Mouse (Mus musculus) MEL (cell line): ENCODE data around the gene Enthd1. TPM values are rescaled to one million over a fixed set of nuclear protein-coding genes. Genes with fewer than 3 reads are reported as not detected.
"Not testable (repeated sequence)": the region's sequence is repeated elsewhere in the genome, so short reads cannot be mapped to it uniquely, and the experiment has no call there.

Experiments used
- DNase-seq: peaks from one replicate; pipeline ENCODE4 v3.0.0; 2011; ENCODE audit warnings: low read depth, low spot score
- H3K27ac ChIP-seq: 2 replicates; pipeline ENCODE4 v1.5.1; 2012; ENCODE audit warnings: low read depth, mild to moderate bottlenecking, control low read depth, low read length, moderate library complexity; ENCODE audit not compliant: control insufficient read depth
- H3K27me3 ChIP-seq, 2 experiments: fragments of 150-350 bp in 1 of 2; sonication (generic) in 1 of 2; 2 replicates each; pipeline ENCODE4 v1.6.1; 2012; ENCODE audit warnings: low read length in 2 of 2, mild to moderate bottlenecking in 2 of 2, improper control_type of control experiment in 1 of 2, moderate library complexity in 1 of 2; ENCODE audit not compliant: insufficient read depth in 2 of 2, control insufficient read depth in 1 of 2
- H3K36me3 ChIP-seq, 2 experiments: 2 replicates each; pipeline ENCODE4 v1.6.1; 2012 to 2014; ENCODE audit warnings: low read length in 2 of 2, improper control_type of control experiment in 1 of 2, inconsistent platforms in 1 of 2, mild to moderate bottlenecking in 1 of 2; ENCODE audit not compliant: insufficient read depth in 2 of 2, control insufficient read depth in 1 of 2
- H3K4me1 ChIP-seq, 2 experiments: fragments of 150-350 bp in 1 of 2; sonication (generic) in 1 of 2; 2 replicates each; pipeline ENCODE4 v1.6.1; 2012; ENCODE audit warnings: low read length in 2 of 2, improper control_type of control experiment in 1 of 2, mild to moderate bottlenecking in 1 of 2; ENCODE audit not compliant: insufficient read depth in 2 of 2, control insufficient read depth in 1 of 2
- H3K4me3 ChIP-seq, 2 experiments: fragments of 150-350 bp in 1 of 2; sonication (generic) in 1 of 2; 2 replicates each; pipeline ENCODE4 v1.5.1; 2012; ENCODE audit warnings: low read depth in 2 of 2, low read length in 2 of 2, mild to moderate bottlenecking in 2 of 2, moderate library complexity in 2 of 2, control low read depth in 1 of 2, improper control_type of control experiment in 1 of 2; ENCODE audit not compliant: control insufficient read depth in 1 of 2, insufficient read depth in 1 of 2
- H3K79me2 ChIP-seq: 2 replicates; pipeline ENCODE4 v1.6.1; 2012; ENCODE audit warnings: mild to moderate bottlenecking, low read length, moderate library complexity; ENCODE audit not compliant: control insufficient read depth, poor library complexity, insufficient read depth
- H3K9ac ChIP-seq: 2 replicates; pipeline ENCODE4 v1.6.1; 2012; ENCODE audit warnings: low read depth, mild to moderate bottlenecking, control low read depth, low read length, moderate library complexity; ENCODE audit not compliant: control insufficient read depth, poor library complexity, severe bottlenecking
- H3K9me3 ChIP-seq: fragments of 150-350 bp; sonication (generic); replicated peaks from 2 replicates; pipeline ENCODE4 v1.6.1; 2012; ENCODE audit warnings: mild to moderate bottlenecking, low read length, improper control_type of control experiment, moderate library complexity; ENCODE audit not compliant: insufficient read depth
- BHLHE40 ChIP-seq: IDR thresholded peaks from 2 replicates; pipeline ENCODE4 v1.6.1; 2012; ENCODE audit warnings: low read depth, mild to moderate bottlenecking, inconsistent platforms, low read length, improper control_type of control experiment, borderline replicate concordance
- CHD2 ChIP-seq: IDR thresholded peaks from 2 replicates; pipeline ENCODE4 v1.6.1; 2011; ENCODE audit warnings: low read length, improper control_type of control experiment
- CTCF ChIP-seq, 3 experiments: IDR thresholded peaks in 2 of 3; conservative IDR thresholded peaks in 1 of 3; 2 replicates each; pipeline ENCODE4 v1.5.1; 2011 to 2012; ENCODE audit warnings: low read length in 3 of 3, low read depth in 2 of 3, mild to moderate bottlenecking in 2 of 3, improper control_type of control experiment in 1 of 3, inconsistent platforms in 1 of 3, mixed read lengths in 1 of 3, moderate library complexity in 1 of 3; ENCODE audit not compliant: control insufficient read depth in 1 of 3, insufficient read depth in 1 of 3, poor library complexity in 1 of 3, severe bottlenecking in 1 of 3
- ETS1 ChIP-seq: IDR thresholded peaks from 2 replicates; pipeline ENCODE4 v1.6.1; 2012; ENCODE audit warnings: low read depth, mild to moderate bottlenecking, inconsistent platforms, low read length, improper control_type of control experiment, moderate library complexity
- GATA1 ChIP-seq: IDR thresholded peaks from 2 replicates; pipeline ENCODE4 v1.6.1; 2011; ENCODE audit warnings: low read depth, low read length, improper control_type of control experiment
- JUND ChIP-seq: IDR thresholded peaks from 2 replicates; pipeline ENCODE4 v1.6.1; 2011; ENCODE audit warnings: low read depth, mild to moderate bottlenecking, improper control_type of control experiment, low read length
- KAT2A ChIP-seq: conservative IDR thresholded peaks from 2 replicates; pipeline ENCODE4 v1.6.1; 2012; ENCODE audit warnings: low read depth, low read length, improper control_type of control experiment, inconsistent platforms
- MAFK ChIP-seq: IDR thresholded peaks from 2 replicates; pipeline ENCODE4 v1.6.1; 2011; ENCODE audit warnings: low read depth, mild to moderate bottlenecking, low read length, improper control_type of control experiment, borderline replicate concordance
- MAZ ChIP-seq: IDR thresholded peaks from 2 replicates; pipeline ENCODE4 v1.6.1; 2012; ENCODE audit warnings: low read depth, mild to moderate bottlenecking, inconsistent platforms, low read length, improper control_type of control experiment
- MEF2A ChIP-seq: IDR thresholded peaks from 2 replicates; pipeline ENCODE4 v1.6.1; 2014; ENCODE audit warnings: low read depth, mild to moderate bottlenecking, inconsistent platforms, low read length, improper control_type of control experiment; ENCODE audit not compliant: poor library complexity, insufficient replicate concordance, severe bottlenecking; ENCODE audit errors: extremely low read depth
- MXI1 ChIP-seq: IDR thresholded peaks from 2 replicates; pipeline ENCODE4 v1.6.1; 2011; ENCODE audit warnings: mild to moderate bottlenecking, low read depth, low read length, improper control_type of control experiment
- MYC ChIP-seq: IDR thresholded peaks from 2 replicates; pipeline ENCODE4 v1.6.1; 2011; ENCODE audit warnings: low read depth, mild to moderate bottlenecking, low read length, improper control_type of control experiment, moderate library complexity
- NELFE ChIP-seq: IDR thresholded peaks from 2 replicates; pipeline ENCODE4 v1.6.1; 2011; ENCODE audit warnings: low read depth, low read length, improper control_type of control experiment
- NRF1 ChIP-seq: IDR thresholded peaks from 2 replicates; pipeline ENCODE4 v1.6.1; 2014; ENCODE audit warnings: low read depth, mild to moderate bottlenecking, inconsistent platforms, low read length, improper control_type of control experiment, moderate library complexity; ENCODE audit not compliant: poor library complexity, insufficient read depth, severe bottlenecking
- RCOR1 ChIP-seq: IDR thresholded peaks from 2 replicates; pipeline ENCODE4 v1.6.1; 2012; ENCODE audit warnings: low read depth, mild to moderate bottlenecking, inconsistent platforms, low read length, improper control_type of control experiment
- TAL1 ChIP-seq: IDR thresholded peaks from 2 replicates; pipeline ENCODE4 v1.6.1; 2012; ENCODE audit warnings: mild to moderate bottlenecking, inconsistent platforms, low read length, moderate library complexity, mixed read lengths
- TBP ChIP-seq: IDR thresholded peaks from 2 replicates; pipeline ENCODE4 v1.8.0; 2011; ENCODE audit warnings: low read depth, low read length, improper control_type of control experiment
- UBTF ChIP-seq: IDR thresholded peaks from 2 replicates; pipeline ENCODE4 v1.6.1; 2012; ENCODE audit warnings: low read depth, mild to moderate bottlenecking, inconsistent platforms, low read length, improper control_type of control experiment, moderate library complexity, borderline replicate concordance; ENCODE audit not compliant: insufficient read depth
- USF1 ChIP-seq: IDR thresholded peaks from 2 replicates; pipeline ENCODE4 v1.6.1; 2014; ENCODE audit warnings: low read depth, mild to moderate bottlenecking, inconsistent platforms, low read length, improper control_type of control experiment, moderate library complexity
- USF2 ChIP-seq, 2 experiments: IDR thresholded peaks; 2 replicates each; pipeline ENCODE4 v1.6.1; 2011 to 2012; ENCODE audit warnings: improper control_type of control experiment in 2 of 2, low read length in 2 of 2, borderline replicate concordance in 1 of 2, inconsistent platforms in 1 of 2, low read depth in 1 of 2, mild to moderate bottlenecking in 1 of 2; ENCODE audit not compliant: insufficient read depth in 1 of 2
- ZC3H11A ChIP-seq: IDR thresholded peaks from 2 replicates; pipeline ENCODE4 v1.6.1; 2012; ENCODE audit warnings: low read depth, mild to moderate bottlenecking, inconsistent platforms, low read length, improper control_type of control experiment
- ZKSCAN1 ChIP-seq: IDR thresholded peaks from 2 replicates; pipeline ENCODE4 v1.6.1; 2012; ENCODE audit warnings: low read depth, mild to moderate bottlenecking, inconsistent platforms, low read length, improper control_type of control experiment, moderate library complexity
- ZMIZ1 ChIP-seq: IDR thresholded peaks from 2 replicates; pipeline ENCODE4 v1.6.1; 2012; ENCODE audit warnings: low read depth, mild to moderate bottlenecking, inconsistent platforms, low read length, improper control_type of control experiment, moderate library complexity
- polyA plus RNA-seq, 2 experiments: library from polyadenylated mRNA; stranded (reverse) in 1 of 2; unstranded in 1 of 2; fragments of >175 nt in 1 of 2; fragments of >200 nt in 1 of 2; gene quantifications; 2 replicates each; pipeline versions ENCODE4 v1.2.1 to v1.2.4; 2012; ENCODE audit warnings: low replicate concordance in 2 of 2, low read depth in 1 of 2; ENCODE audit not compliant: insufficient read length in 2 of 2, insufficient read depth in 1 of 2, missing spikeins in 1 of 2
- total RNA-seq: library from RNA; depleted of rRNA; stranded (reverse); fragments of 300-350 nt; gene quantifications from 2 replicates; pipeline ENCODE4 v1.2.3, GENCODE M21; 2012

The Enthd1 gene
- total and polyA plus RNA-seq, 3 experiments, result not detected

GRCm38 (mm10) chr15:80580585-80580984 lies 15.6 kb upstream of the Enthd1 start:
- H3K27ac ChIP-seq, H3K9ac ChIP-seq, DNase-seq, H3K9me3 ChIP-seq, H3K36me3 ChIP-seq, H3K4me3 ChIP-seq, H3K79me2 ChIP-seq, H3K4me1 ChIP-seq, H3K27me3 ChIP-seq: not testable (repeated sequence)

- 0 out of 4 replicates have a peak, but pooled peaks cover 0 to 3% of the 10 kb centered on the region in 2 experiments for H3K4me1 ChIP-seq
- no peak overlapping the region for H3K27ac ChIP-seq
- no peaks in the 10 kb centered on the region for H3K36me3 ChIP-seq
- H3K27me3 ChIP-seq, result peaks cover 0 to 2% of the 10 kb centered on the region in 2 experiments; a peak in 1 of 4 replicates
- no peak overlapping the region for H3K4me3 ChIP-seq
- H3K79me2 ChIP-seq, result no peaks in the 10 kb centered on the region
- H3K9me3 ChIP-seq, result no peaks in the 10 kb centered on the region
- DNase-seq, result no peak
- TF ChIP-seq MAZ, result no peak
- no peak for TF ChIP-seq USF2 (IDR thresholded peaks at IDR 0.05; ENCODE audit: borderline replicate concordance in 1 of 2, insufficient read depth in 1 of 2, low read depth in 1 of 2, low read length in 2 of 2)
- no peak for TF ChIP-seq MAFK
- no peak for TF ChIP-seq RCOR1
- no peak for TF ChIP-seq TBP
- no peak for TF ChIP-seq MYC
- no peak for TF ChIP-seq GATA1
- no peak for TF ChIP-seq NELFE
- no peak for TF ChIP-seq JUND
- no peak for TF ChIP-seq NRF1
- no peak for TF ChIP-seq CHD2
- no peak for TF ChIP-seq BHLHE40
- TF ChIP-seq MEF2A, result no peak
- H3K9ac ChIP-seq, result no peak overlapping the region
Observed at GRCm38 (mm10) chr15:80579121-80579520, 14.2 kb upstream of the Enthd1 start.

GRCm38 (mm10) chr15:80577166-80577960 lies 12.4 kb upstream of the Enthd1 start:
- Histone ChIP-seq H3K9ac (no peak overlapping the region), H3K27ac (no peak overlapping the region), H3K79me2 (no peaks in the 10 kb centered on the region), H3K27me3 (peaks cover 0 to 3% of the 10 kb centered on the region in 2 experiments; a peak in 1 of 4 replicates), H3K9me3 (no peaks in the 10 kb centered on the region), H3K36me3 (no peaks in the 10 kb centered on the region), H3K4me3 (no peak overlapping the region), H3K4me1 (no peaks in the 10 kb centered on the region)
- DNase-seq, result no peak
- TF ChIP-seq UBTF (no peak), RCOR1 (no peak), ZKSCAN1 (no peak), USF1 (no peak), KAT2A (no peak), MAZ (no peak), USF2 (IDR thresholded peaks at IDR 0.05; ENCODE audit: borderline replicate concordance in 1 of 2, insufficient read depth in 1 of 2, low read depth in 1 of 2, low read length in 2 of 2) (no peak), ZMIZ1 (no peak), ETS1 (no peak), NRF1 (no peak), TBP (no peak), CTCF (IDR thresholded peaks at IDR 0.05 in 2 of 3, conservative IDR thresholded peaks at IDR 0.05 in 1 of 3; ENCODE audit: control insufficient read depth in 1 of 3, insufficient read depth in 1 of 3, low read depth in 2 of 3, low read length in 3 of 3, poor library complexity in 1 of 3, severe bottlenecking in 1 of 3) (no peak), MEF2A (no peak), ZC3H11A (no peak), MXI1 (no peak), TAL1 (no peak), BHLHE40 (no peak)
